Mouse (Mus musculus) heart, postnatal 0 days (tissue): ENCODE measurements around the gene Syt8.

Experiments used
- CTCF ChIP-seq: IDR thresholded peaks from 2 replicates; pipeline ENCODE4 v1.5.1; 2016; ENCODE audit warnings: antibody characterized with exemption, control low read depth, low read depth
- EP300 ChIP-seq: IDR thresholded peaks from 2 replicates; pipeline ENCODE4 v1.6.1; 2016; ENCODE audit warnings: antibody characterized with exemption, low read depth

- TF ChIP-seq EP300 (no peak), CTCF (peak; percentile 66)
These were observed 8.9 kb upstream of the Syt8 start for GRCm38 (mm10) chr7:142425641-142426213.
